Mouse (Mus musculus) effector memory CD4-positive, alpha-beta T cell, adult 5 months (primary cell): ENCODE data around the gene Trip10. TPM values are rescaled to one million over a fixed set of nuclear protein-coding genes. Genes with fewer than 3 reads are reported as not detected.

Experiments
- polyA plus RNA-seq: library from polyadenylated mRNA; unstranded; fragments of 100-300 nt; shearing (Covaris generic); gene quantifications from one replicate; pipeline ENCODE4 v1.2.1, GENCODE M21; 2017

The Trip10 gene
- 5.4 TPM for polyA plus RNA-seq

DNA sequence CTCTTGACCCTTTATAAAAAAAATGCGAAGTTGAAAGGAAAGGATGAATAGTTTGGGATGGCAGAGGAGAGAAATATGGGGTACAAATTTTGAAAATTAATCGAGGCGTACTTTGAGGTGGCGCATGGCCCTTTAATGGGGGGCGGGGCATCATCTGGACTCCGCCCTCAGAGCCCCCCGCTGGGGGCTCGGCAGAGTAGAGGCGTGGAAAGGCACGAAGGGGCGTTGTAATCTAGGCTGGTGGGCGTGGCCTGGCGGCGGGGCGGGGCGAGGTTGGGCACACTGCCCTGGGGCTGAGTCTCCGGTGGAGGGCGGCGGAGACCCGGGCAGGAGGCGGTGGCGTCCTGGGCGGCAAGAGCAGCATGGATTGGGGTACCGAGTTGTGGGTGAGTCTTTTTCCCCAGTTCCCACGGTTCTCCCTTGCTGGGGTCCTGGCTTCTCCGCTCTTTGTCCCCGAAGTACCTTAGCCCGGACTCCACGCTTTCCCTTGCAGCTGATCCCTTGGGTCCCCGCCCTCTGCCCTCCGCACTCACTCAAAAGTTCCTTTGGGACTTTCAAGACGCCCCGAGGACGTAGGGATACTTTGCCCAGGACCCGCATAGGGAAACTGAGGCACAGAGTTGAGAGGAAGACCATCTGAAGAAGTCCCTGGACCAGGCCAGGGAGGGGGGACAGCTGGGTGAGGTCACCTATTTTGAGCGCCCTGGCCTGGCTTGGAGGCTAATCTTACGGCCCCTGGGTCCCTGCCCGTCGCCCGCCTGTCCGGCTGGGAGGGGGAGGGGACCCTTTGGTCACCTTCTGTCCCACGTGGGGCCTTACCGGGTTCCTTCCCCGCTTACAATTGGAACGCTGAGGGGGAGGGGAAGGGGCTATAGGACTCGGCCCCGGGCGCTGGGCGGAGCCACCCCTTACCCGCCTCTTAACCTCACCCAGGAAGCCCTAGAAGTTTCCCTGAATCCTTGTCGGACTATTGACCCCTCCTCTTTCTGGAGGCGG, at the start of gene Trip10:
Gene Trip10, plus strand, starts transcription at position 270 of the 996 bp plus-strand sequence.

DNA sequence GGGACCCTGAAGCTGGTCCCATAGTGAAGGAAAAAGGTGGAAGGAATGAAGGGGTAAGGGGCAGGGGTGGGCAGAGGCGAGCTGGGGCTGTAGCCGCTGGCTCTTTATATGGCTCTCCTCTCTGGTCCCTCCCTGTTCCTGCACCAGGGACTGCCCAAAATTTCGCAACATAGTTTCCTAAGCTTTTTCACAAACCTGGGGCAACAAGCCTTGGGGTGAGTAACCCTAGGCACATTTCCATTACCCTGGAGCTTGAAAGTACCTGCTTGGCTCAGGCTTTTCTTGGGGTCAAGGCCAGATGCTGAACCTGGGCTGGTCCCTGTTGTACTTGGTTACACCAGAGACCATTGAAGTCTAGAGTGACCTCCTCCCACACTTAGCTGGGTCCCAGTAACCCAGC, 21.2 kb upstream of the Trip10 start, which contains the start of gene C3:
Gene C3, minus strand, starts transcription at position 123 of the 400 bp plus-strand sequence.

DNA sequence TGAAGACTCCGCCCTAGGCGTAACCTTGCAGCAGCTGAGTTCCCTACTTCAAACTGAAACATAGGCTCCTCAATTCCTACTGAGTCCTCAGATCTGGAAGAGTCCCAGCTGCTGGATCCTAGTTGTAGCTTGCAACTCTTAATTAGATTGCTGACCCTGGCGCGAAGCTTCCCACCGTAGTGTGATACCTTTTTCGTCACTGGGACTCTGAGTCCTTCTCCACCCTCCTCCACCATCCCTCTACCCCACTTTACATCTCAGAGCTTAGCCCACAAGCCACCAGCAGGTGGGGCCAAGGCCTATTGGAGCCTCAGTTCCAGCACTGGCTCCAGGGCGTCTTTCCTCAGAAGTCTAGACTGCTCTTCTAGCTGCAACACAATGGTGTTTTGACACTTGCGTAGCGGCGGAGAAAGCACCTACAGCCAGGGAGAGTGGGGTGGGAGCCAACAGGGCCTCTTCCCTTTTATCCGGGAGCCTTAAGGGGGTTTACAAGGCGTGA, 1.0 kb upstream of the Trip10 start, which contains the start of gene Gpr108:
Gene Gpr108, minus strand, starts transcription at position 246 of the 499 bp plus-strand sequence.

DNA sequence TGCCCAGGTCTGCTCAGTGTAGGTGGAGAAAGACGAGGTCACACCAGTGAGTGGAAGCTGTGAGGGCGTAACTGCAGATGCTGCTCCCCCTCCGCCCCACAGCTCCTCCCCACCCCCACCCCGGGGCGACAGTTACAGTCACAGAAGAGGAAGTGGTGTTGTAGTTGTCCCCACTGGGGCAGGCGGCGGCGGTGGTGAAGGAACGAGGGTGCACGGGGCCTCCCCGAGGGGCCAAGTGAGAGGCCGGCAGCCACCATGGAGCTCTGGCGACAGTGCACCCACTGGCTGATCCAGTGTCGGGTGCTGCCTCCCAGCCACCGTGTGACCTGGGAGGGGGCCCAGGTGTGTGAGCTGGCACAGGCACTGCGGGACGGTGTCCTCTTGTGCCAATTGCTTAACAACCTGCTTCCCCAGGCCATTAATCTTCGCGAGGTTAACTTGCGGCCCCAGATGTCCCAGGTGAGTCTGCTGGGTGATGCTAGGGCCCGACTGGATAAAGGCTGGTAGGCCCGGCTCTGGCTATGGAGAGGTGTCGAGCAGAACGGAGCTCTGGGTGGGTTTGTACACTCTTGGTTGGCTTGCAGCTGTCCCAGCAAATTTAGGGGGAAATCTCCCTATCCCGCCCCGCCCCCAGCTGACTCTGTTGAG, 29.8 kb downstream of the Trip10 start, which contains the start of gene Vav1:
Gene Vav1, plus strand, starts transcription at position 158 of the 648 bp plus-strand sequence.

Other genes with a start within 250 kb of the Trip10 start
- not detected for gene Pspn, start 249.4 kb upstream of the Trip10 start, polyA plus RNA-seq
- gene Gtf2f1, start 238.2 kb upstream of the Trip10 start, polyA plus RNA-seq = 62.3 TPM
- gene Gm17949, start 238.0 kb upstream of the Trip10 start, polyA plus RNA-seq = 0.42 TPM
- gene Khsrp, start 217.9 kb upstream of the Trip10 start, polyA plus RNA-seq = 48.7 TPM
- not detected for gene Slc25a41, start 207.8 kb upstream of the Trip10 start, polyA plus RNA-seq
- gene Crb3, start 190.3 kb upstream of the Trip10 start, polyA plus RNA-seq = 4.4 TPM
- 6.7 TPM for gene Slc25a23, start 189.6 kb upstream of the Trip10 start, polyA plus RNA-seq
- gene Dennd1c, start 170.9 kb upstream of the Trip10 start, polyA plus RNA-seq = 159 TPM
- 1.5 TPM for gene Tubb4a, start 161.7 kb upstream of the Trip10 start, polyA plus RNA-seq
- 17.9 TPM for gene Tnfsf9, start 144.1 kb upstream of the Trip10 start, polyA plus RNA-seq
- gene Cd70, start 99.7 kb upstream of the Trip10 start, polyA plus RNA-seq = not detected
- 10.9 TPM for gene Tnfsf14, start 55.3 kb upstream of the Trip10 start, polyA plus RNA-seq
- gene C3, start 21.3 kb upstream of the Trip10 start, polyA plus RNA-seq = 0.07 TPM
- gene Gpr108, start 1.0 kb upstream of the Trip10 start, polyA plus RNA-seq = 56.3 TPM
- gene Vav1, start 29.6 kb downstream of the Trip10 start, polyA plus RNA-seq = 149 TPM
- gene Adgre1, start 109.2 kb downstream of the Trip10 start, polyA plus RNA-seq = 0.24 TPM